Mouse (Mus musculus) kidney, postnatal 0 days (tissue): ENCODE measurements around the gene Fcgrt. TPM values are rescaled to one million over a fixed set of nuclear protein-coding genes. Genes with fewer than 3 reads are reported as not detected.

ENCODE experiments used
- ATAC-seq: fragments of 200-750 bp; cut with Nextera tagmentation; replicated peaks from 2 replicates; pipeline ENCODE4 v1.8.0; 2017; ENCODE audit warnings: low read depth, moderate number of reproducible peaks, moderate TSS enrichment, moderate library complexity; ENCODE audit not compliant: low FRiP score
- DNase-seq: peaks from one replicate; pipeline ENCODE4 v3.0.0-alpha.2; 2016; ENCODE audit warnings: low spot score
- H3K27ac ChIP-seq: fragments of 300-500 bp; sonication (generic); 2 replicates; pipeline ENCODE4 v1.5.1; 2014; ENCODE audit warnings: mild to moderate bottlenecking
- H3K27me3 ChIP-seq: fragments of 300-500 bp; sonication (generic); 2 replicates; pipeline ENCODE4 v1.6.1; 2014; ENCODE audit warnings: low read length, mixed read lengths; ENCODE audit not compliant: insufficient read depth
- H3K36me3 ChIP-seq: fragments of 300-500 bp; sonication (generic); 2 replicates; pipeline ENCODE4 v1.6.1; 2014; ENCODE audit warnings: low read length, mixed read lengths; ENCODE audit not compliant: insufficient read depth
- H3K4me1 ChIP-seq: fragments of 300-500 bp; sonication (generic); replicated peaks from 2 replicates; pipeline ENCODE4 v1.6.1; 2014; ENCODE audit warnings: antibody characterized with exemption, low read length, mixed read lengths; ENCODE audit not compliant: insufficient read depth
- H3K4me2 ChIP-seq: fragments of 300-500 bp; sonication (generic); 2 replicates; pipeline ENCODE4 v1.6.1; 2014; ENCODE audit warnings: mild to moderate bottlenecking, low read length, moderate library complexity, mixed read lengths
- H3K4me3 ChIP-seq: fragments of 300-500 bp; sonication (generic); replicated peaks from 2 replicates; pipeline ENCODE4 v1.5.1; 2014; ENCODE audit warnings: low read depth, low read length
- H3K9ac ChIP-seq: fragments of 300-500 bp; sonication (generic); 2 replicates; pipeline ENCODE4 v1.6.1; 2014; ENCODE audit warnings: low read depth, low read length
- H3K9me3 ChIP-seq: fragments of 300-500 bp; sonication (generic); replicated peaks from 2 replicates; pipeline ENCODE4 v1.6.1; 2016; ENCODE audit warnings: low read length, inconsistent platforms, mixed read lengths
- CTCF ChIP-seq: IDR thresholded peaks from 2 replicates; pipeline ENCODE4 v1.5.1; 2016; ENCODE audit warnings: antibody characterized with exemption, low read depth, mild to moderate bottlenecking, moderate library complexity
- WGBS: fragments of 180-500 bp; shearing (Covaris S2); extraction: QIAGEN DNeasy Blood & Tissue Kit; methylation state at CpG from one replicate; pipeline ENCODE4 v1.1.7; 2014; 5-methylcytosine and 5-hydroxymethylcytosine counted together
- polyA plus RNA-seq: library from polyadenylated mRNA; unstranded; fragments of >200 nt; fragmentation: Nextera tagmentation; extraction: Ambion mirVana; gene quantifications from 2 replicates; pipeline ENCODE4 v1.2.1, GENCODE M21; 2015

Fcgrt gene
- polyA plus RNA-seq, 1 experiment from 2014 or later, result 145 TPM

- no peaks in the 10 kb centered on the region for H3K9me3 ChIP-seq
- H3K36me3 ChIP-seq, result peaks cover 33% of the 10 kb centered on the region; the same call in 1 of the 2 replicates
- no peak overlapping the region for H3K4me3 ChIP-seq
- peak; percentile 89 for TF ChIP-seq CTCF
- no peak overlapping the region for H3K9ac ChIP-seq
- no peaks in the 10 kb centered on the region for H3K27me3 ChIP-seq
- 0 out of 2 replicates have a peak, but pooled peaks cover 3% of the 10 kb centered on the region for H3K4me1 ChIP-seq
- peak; percentile 86 for DNase-seq
- no peak for ATAC-seq
- 40% methylated on average over 9 of the region's 9 CpGs for WGBS
- H3K4me2 ChIP-seq, result no peak overlapping the region
- no peak overlapping the region for H3K27ac ChIP-seq
These were observed 25.1 kb downstream of the Fcgrt start for GRCm38 (mm10) chr7:45078513-45078912.

GRCm38 (mm10) chr7:45077829-45078228, 25.8 kb downstream of the Fcgrt start:
- H3K4me2 ChIP-seq, result no peak overlapping the region
- 89% methylated on average over 2 of the region's 2 CpGs for WGBS
- H3K27me3 ChIP-seq, result no peaks in the 10 kb centered on the region
- H3K4me3 ChIP-seq, result no peak overlapping the region
- DNase-seq (no peak), ATAC-seq (no peak)
- peaks cover 26% of the 10 kb centered on the region; the same call in 1 of the 2 replicates for H3K36me3 ChIP-seq
- H3K27ac ChIP-seq, result no peak overlapping the region
- no peaks in the 10 kb centered on the region for H3K9me3 ChIP-seq
- TF ChIP-seq CTCF, result no peak
- no peak overlapping the region for H3K9ac ChIP-seq
- no peaks in the 10 kb centered on the region for H3K4me1 ChIP-seq

- 84% methylated on average over 14 of the region's 14 CpGs for WGBS
- no peak overlapping the region for H3K4me2 ChIP-seq
- ATAC-seq (no peak), DNase-seq (no peak)
- no peaks in the 10 kb centered on the region for H3K9me3 ChIP-seq
- peaks cover 26% of the 10 kb centered on the region; the same call in 1 of the 2 replicates for H3K36me3 ChIP-seq
- H3K27me3 ChIP-seq, result no peaks in the 10 kb centered on the region
- H3K9ac ChIP-seq, result no peak overlapping the region
- no peaks in the 10 kb centered on the region for H3K4me1 ChIP-seq
- H3K27ac ChIP-seq, result no peak overlapping the region
- TF ChIP-seq CTCF, result no peak
- H3K4me3 ChIP-seq, result no peak overlapping the region
These were observed 26.3 kb downstream of the Fcgrt start for GRCm38 (mm10) chr7:45077322-45077721.

- Histone ChIP-seq H3K27me3 (no peaks in the 10 kb centered on the region), H3K4me2 (no peak overlapping the region), H3K36me3 (peaks cover 26% of the 10 kb centered on the region; the same call in 1 of the 2 replicates), H3K9me3 (no peaks in the 10 kb centered on the region), H3K27ac (no peak overlapping the region), H3K4me3 (no peak overlapping the region), H3K9ac (no peak overlapping the region), H3K4me1 (no peaks in the 10 kb centered on the region)
- 90% methylated on average over 30 of the region's 30 CpGs for WGBS
- DNase-seq (no peak), ATAC-seq (no peak)
- TF ChIP-seq CTCF, result no peak
These were observed 27.1 kb downstream of the Fcgrt start for GRCm38 (mm10) chr7:45076501-45076900.

GRCm38 (mm10) chr7:45075405-45075804, 28.2 kb downstream of the Fcgrt start:
- Histone ChIP-seq H3K4me2 (no peak overlapping the region), H3K4me1 (no peaks in the 10 kb centered on the region), H3K27ac (0 out of 2 replicates have a peak overlapping the region, but pooled peaks have one; percentile 28), H3K9me3 (no peaks in the 10 kb centered on the region), H3K27me3 (no peaks in the 10 kb centered on the region), H3K4me3 (no peak overlapping the region), H3K9ac (no peak overlapping the region), H3K36me3 (peaks cover 26% of the 10 kb centered on the region; the same call in 1 of the 2 replicates)
- ATAC-seq (no peak), DNase-seq (no peak)
- 52% methylated on average over 4 of the region's 4 CpGs for WGBS
- no peak for TF ChIP-seq CTCF

GRCm38 (mm10) chr7:45073949-45074348, 29.7 kb downstream of the Fcgrt start:
- no peak overlapping the region for H3K4me2 ChIP-seq
- H3K9ac ChIP-seq, result no peak overlapping the region
- peaks cover 26% of the 10 kb centered on the region; the same call in 1 of the 2 replicates for H3K36me3 ChIP-seq
- TF ChIP-seq CTCF, result no peak
- H3K4me1 ChIP-seq, result no peaks in the 10 kb centered on the region
- 87% methylated on average over 12 of the region's 12 CpGs for WGBS
- DNase-seq (no peak), ATAC-seq (no peak)
- no peak overlapping the region for H3K27ac ChIP-seq
- H3K27me3 ChIP-seq, result no peaks in the 10 kb centered on the region
- H3K9me3 ChIP-seq, result no peaks in the 10 kb centered on the region
- H3K4me3 ChIP-seq, result no peak overlapping the region
